Mouse (Mus musculus): ENCODE measurements at regions not wholly inside any gene's neighbourhood (a gene's known extent, or its start where the extent isn't known, plus 50 kb on each side); places are given as distances from the start of the nearest gene placed in this dataset.

- DNase-seq: no peak
Observed at GRCm38 (mm10) chr17:51986920-51987319, 153.8 kb upstream of the Satb1 start.

- DNase-seq: no peak
Observed at GRCm38 (mm10) chr17:51986212-51986611, 153.1 kb upstream of the Satb1 start.

- DNase-seq: no peak
Observed at GRCm38 (mm10) chr17:51979126-51979525, 146.0 kb upstream of the Satb1 start.

GRCm38 (mm10) chr17:51971444-51971843 is 138.4 kb upstream of the Satb1 start:
- DNase-seq: no peak

- no peak for DNase-seq
Observed at GRCm38 (mm10) chr17:51966573-51967284, 133.6 kb upstream of the Satb1 start.

GRCm38 (mm10) chr17:51962529-51963110 is 129.5 kb upstream of the Satb1 start:
- DNase-seq: no peak

GRCm38 (mm10) chr17:51961337-51961736 is 128.2 kb upstream of the Satb1 start:
- no peak for DNase-seq

- DNase-seq: no peak
Observed at GRCm38 (mm10) chr17:51956275-51956674, 123.2 kb upstream of the Satb1 start.

GRCm38 (mm10) chr17:51937707-51938106 is 104.6 kb upstream of the Satb1 start:
- no peak for DNase-seq

GRCm38 (mm10) chr17:51936071-51936470 is 103.0 kb upstream of the Satb1 start:
- no peak for DNase-seq

- DNase-seq: no peak
Observed at GRCm38 (mm10) chr17:51926392-51926791, 93.3 kb upstream of the Satb1 start.

- DNase-seq: no peak
Observed at GRCm38 (mm10) chr17:51907031-51907430, 73.9 kb upstream of the Satb1 start.

GRCm38 (mm10) chr17:51906418-51906817 is 73.3 kb upstream of the Satb1 start:
- no peak for DNase-seq

GRCm38 (mm10) chr17:51903885-51904284 is 70.8 kb upstream of the Satb1 start:
- no peak for DNase-seq

- no peak for DNase-seq
Observed at GRCm38 (mm10) chr17:51899376-51899775, 66.3 kb upstream of the Satb1 start.

- no peak for DNase-seq
Observed at GRCm38 (mm10) chr17:51896160-51896559, 63.1 kb upstream of the Satb1 start.

GRCm38 (mm10) chr17:51894278-51894677 is 61.2 kb upstream of the Satb1 start:
- no peak for DNase-seq

- DNase-seq: no peak
Observed at GRCm38 (mm10) chr17:51892856-51893255, 59.8 kb upstream of the Satb1 start.

- no peak for DNase-seq
Observed at GRCm38 (mm10) chr17:51892159-51892558, 59.1 kb upstream of the Satb1 start.
